Mouse (Mus musculus) thymus, postnatal 25 days (tissue): ENCODE measurements around the gene Traf3.

Experiments used
- DNase-seq: peaks from one replicate; pipeline ENCODE4 v3.0.0; 2022

Gene Traf3

GRCm38 (mm10) chr12:111203945-111204344, 37.8 kb downstream of the Traf3 start:
- no peak for DNase-seq

- DNase-seq = no peak
Measured at GRCm38 (mm10) chr12:111207641-111208040, 41.5 kb downstream of the Traf3 start.

- DNase-seq = no peak
Measured at GRCm38 (mm10) chr12:111211729-111212128, 45.6 kb downstream of the Traf3 start.

GRCm38 (mm10) chr12:111218867-111219266, 52.7 kb downstream of the Traf3 start:
- no peak for DNase-seq

- no peak for DNase-seq
Measured at GRCm38 (mm10) chr12:111225197-111225780, 59.1 kb downstream of the Traf3 start.

- no peak for DNase-seq
Measured at GRCm38 (mm10) chr12:111227410-111227809, 61.2 kb downstream of the Traf3 start.

- DNase-seq = no peak
Measured at GRCm38 (mm10) chr12:111228488-111228887, 62.3 kb downstream of the Traf3 start.

- DNase-seq = no peak
Measured at GRCm38 (mm10) chr12:111230793-111231192, 64.6 kb downstream of the Traf3 start.

GRCm38 (mm10) chr12:111233798-111234197, 67.6 kb downstream of the Traf3 start:
- no peak for DNase-seq

GRCm38 (mm10) chr12:111234383-111234782, 68.2 kb downstream of the Traf3 start:
- DNase-seq = no peak

- DNase-seq = no peak
Measured at GRCm38 (mm10) chr12:111235631-111236030, 69.5 kb downstream of the Traf3 start.

- DNase-seq = no peak
Measured at GRCm38 (mm10) chr12:111237611-111238188, 71.5 kb downstream of the Traf3 start.

GRCm38 (mm10) chr12:111238345-111238744, 72.2 kb downstream of the Traf3 start:
- DNase-seq = no peak

- DNase-seq = peak; percentile 74
Measured at GRCm38 (mm10) chr12:111238778-111239177, 72.6 kb downstream of the Traf3 start.

GRCm38 (mm10) chr12:111239930-111240329, 73.8 kb downstream of the Traf3 start:
- DNase-seq = no peak

GRCm38 (mm10) chr12:111241916-111242315, 75.7 kb downstream of the Traf3 start:
- no peak for DNase-seq

GRCm38 (mm10) chr12:111242346-111242745, 76.2 kb downstream of the Traf3 start:
- no peak for DNase-seq

GRCm38 (mm10) chr12:111243733-111244132, 77.6 kb downstream of the Traf3 start:
- DNase-seq = no peak

GRCm38 (mm10) chr12:111245070-111245469, 78.9 kb downstream of the Traf3 start:
- DNase-seq = no peak

- DNase-seq = no peak
Measured at GRCm38 (mm10) chr12:111246808-111247464, 80.8 kb downstream of the Traf3 start.

GRCm38 (mm10) chr12:111249095-111249494, 82.9 kb downstream of the Traf3 start:
- no peak for DNase-seq

- no peak for DNase-seq
Measured at GRCm38 (mm10) chr12:111250116-111250515, 83.9 kb downstream of the Traf3 start.

- DNase-seq = peak; percentile 12
Measured at GRCm38 (mm10) chr12:111251227-111251626, 85.1 kb downstream of the Traf3 start.

- no peak for DNase-seq
Measured at GRCm38 (mm10) chr12:111263650-111264049, 97.5 kb downstream of the Traf3 start.
